Mouse (Mus musculus): ENCODE results near the gene Alkbh1. TPM values are rescaled to one million over a fixed set of nuclear protein-coding genes. Genes with fewer than 3 reads are reported as not detected.
A peak's percentile ranks its signal among the peaks of the same experiment; 100 is the strongest.

Alkbh1 gene
- polyA plus RNA-seq, 1 experiment from 2014 or later = 36.3 TPM

DNA sequence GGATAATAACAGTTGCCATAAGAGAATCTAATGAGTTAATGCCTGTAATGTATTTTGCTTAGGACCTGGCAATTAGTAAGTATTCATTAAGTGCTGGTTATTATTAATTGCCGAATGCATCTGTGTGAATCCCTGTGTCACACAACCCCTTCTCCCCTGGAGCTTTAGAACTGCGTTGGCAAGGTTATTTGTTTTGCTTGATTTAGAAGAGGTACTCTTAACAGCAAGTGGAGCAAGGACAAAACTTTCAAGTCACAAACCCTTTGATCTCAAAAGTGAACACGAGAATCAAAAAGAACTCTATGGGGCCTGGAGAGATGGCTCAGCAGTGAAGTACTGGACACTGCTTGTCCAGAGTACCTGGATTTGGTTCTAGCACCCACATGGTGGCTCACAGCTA is 54.6 kb downstream of the Alkbh1 start:
- Histone ChIP-seq H3K27ac (peak overlapping the region; percentile 74; the same call in 1 of the 2 replicates), H3K4me2 (replicated peaks) (peak overlapping the region; percentile 58), H3K9me3 (ENCODE audit: control insufficient read depth, low read length) (no peaks in the 10 kb centered on the region), H3K4me1 (replicated peaks; ENCODE audit: control insufficient read depth, insufficient read depth, low read length) (peaks cover 14% of the 10 kb centered on the region), H3K36me3 (replicated peaks; ENCODE audit: control insufficient read depth, insufficient read depth) (no peaks in the 10 kb centered on the region), H3K4me3 (replicated peaks; ENCODE audit: low read length) (peak overlapping the region; percentile 80; the same call in 1 of the 2 replicates), H3K27me3 (ENCODE audit: control insufficient read depth, insufficient read depth, low read length) (no peaks in the 10 kb centered on the region), H3K9ac (0 out of 2 replicates have a peak overlapping the region, but pooled peaks have one; percentile 58)
- no peak for DNase-seq (ENCODE audit: low spot score)
- 67% methylated on average over 3 of the region's 3 CpGs for WGBS
- no peak for ATAC-seq (ENCODE audit: low FRiP score)

DNA sequence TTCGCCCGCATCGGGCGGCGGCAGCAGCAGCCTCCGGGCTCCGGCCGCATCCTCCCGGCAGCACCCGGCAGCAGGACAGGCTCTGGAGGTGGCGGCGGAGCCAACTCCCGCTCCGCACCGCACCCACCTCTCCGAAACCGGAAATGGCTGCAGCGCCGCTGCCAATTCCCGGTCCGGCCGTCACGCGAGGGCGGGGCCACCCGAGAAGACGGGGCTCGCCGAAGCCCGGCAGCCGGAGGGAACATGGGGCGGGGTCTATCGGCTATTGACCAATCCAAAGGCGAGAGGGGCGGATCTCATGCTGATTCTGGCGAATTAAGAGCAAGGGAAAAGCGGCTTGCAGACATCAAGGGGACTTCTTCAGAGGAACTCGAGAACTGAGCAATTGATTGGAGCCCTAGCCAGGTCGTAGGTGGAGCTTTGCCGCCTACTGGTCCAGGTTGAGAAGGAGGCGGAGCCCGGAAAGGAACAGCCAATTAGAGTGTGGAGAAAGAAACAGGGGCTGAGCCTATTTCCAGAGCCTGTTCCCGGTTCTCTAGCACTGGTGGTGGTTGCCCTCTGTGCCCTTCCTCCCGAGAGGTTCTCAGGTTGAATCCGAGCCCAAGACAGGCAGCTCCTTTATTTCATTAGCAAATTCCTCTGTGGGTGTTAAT is 55.6 kb downstream of the Alkbh1 start, which contains the start of gene Sptlc2:
Gene Sptlc2 (minus strand): TSS at position 234 of the 653 bp plus-strand sequence.
- Histone ChIP-seq H3K4me3 (replicated peaks; ENCODE audit: low read length) (peak within 1 kb of the TSS; percentile 80), H3K4me2 (replicated peaks) (peak within 1 kb of the TSS; percentile 93), H3K36me3 (replicated peaks; ENCODE audit: control insufficient read depth, insufficient read depth) (no peaks in the 10 kb centered on the region), H3K9me3 (ENCODE audit: control insufficient read depth, low read length) (no peaks in the 10 kb centered on the region), H3K27ac (peak within 1 kb of the TSS; percentile 74), H3K27me3 (ENCODE audit: control insufficient read depth, insufficient read depth, low read length) (no peaks in the 10 kb centered on the region), H3K4me1 (replicated peaks; ENCODE audit: control insufficient read depth, insufficient read depth, low read length) (peaks cover 14% of the 10 kb centered on the region), H3K9ac (peak within 1 kb of the TSS; percentile 83)
- peak; percentile 98 for DNase-seq (ENCODE audit: low spot score)
- peak; percentile 99 for ATAC-seq (ENCODE audit: low FRiP score)
- WGBS = under 1% methylated on average over 45 of the region's 45 CpGs

- Histone ChIP-seq H3K27me3 (ENCODE audit: control insufficient read depth, insufficient read depth, low read length) (no peaks in the 10 kb centered on the region), H3K36me3 (replicated peaks; ENCODE audit: control insufficient read depth, insufficient read depth) (no peaks in the 10 kb centered on the region), H3K4me3 (replicated peaks; ENCODE audit: low read length) (peak overlapping the region; percentile 80), H3K27ac (peak overlapping the region; percentile 70), H3K4me2 (replicated peaks) (peak overlapping the region; percentile 93), H3K9ac (peak overlapping the region; percentile 83), H3K9me3 (ENCODE audit: control insufficient read depth, low read length) (no peaks in the 10 kb centered on the region), H3K4me1 (replicated peaks; ENCODE audit: control insufficient read depth, insufficient read depth, low read length) (peaks cover 14% of the 10 kb centered on the region)
- 2% methylated on average over 61 of the region's 65 CpGs for WGBS
- DNase-seq (ENCODE audit: low spot score) (no peak), ATAC-seq (ENCODE audit: low FRiP score) (no peak; the same call in none of the 2 replicates)
Observed at GRCm38 (mm10) chr12:87387171-87388121, 56.4 kb downstream of the Alkbh1 start.

- Histone ChIP-seq H3K27ac (no peak overlapping the region), H3K4me3 (replicated peaks; ENCODE audit: low read length) (no peak overlapping the region), H3K36me3 (replicated peaks; ENCODE audit: control insufficient read depth, insufficient read depth) (no peaks in the 10 kb centered on the region), H3K9me3 (ENCODE audit: control insufficient read depth, low read length) (no peaks in the 10 kb centered on the region), H3K4me2 (replicated peaks) (no peak overlapping the region), H3K4me1 (replicated peaks; ENCODE audit: control insufficient read depth, insufficient read depth, low read length) (peaks cover 14% of the 10 kb centered on the region), H3K9ac (no peak overlapping the region), H3K27me3 (ENCODE audit: control insufficient read depth, insufficient read depth, low read length) (no peaks in the 10 kb centered on the region)
- DNase-seq (ENCODE audit: low spot score) = no peak
- ATAC-seq (ENCODE audit: low FRiP score) = no peak
- 96% methylated on average over 3 of the region's 3 CpGs for WGBS
Observed at GRCm38 (mm10) chr12:87385051-87385450, 58.8 kb downstream of the Alkbh1 start.

DNA sequence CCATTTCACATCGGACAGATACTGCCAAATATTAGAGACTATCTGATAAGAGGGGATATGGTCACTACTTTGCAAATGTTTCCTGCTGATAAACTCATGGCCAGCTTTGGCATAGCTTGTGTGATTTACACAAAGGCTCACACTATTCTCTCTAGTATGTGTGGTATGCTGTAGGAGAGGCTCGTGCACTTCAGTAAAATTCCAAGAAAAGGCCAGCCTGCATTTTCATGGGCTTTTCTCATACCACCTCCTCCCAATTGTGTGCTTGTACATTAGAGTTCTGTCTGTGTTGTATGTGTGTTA is 62.5 kb downstream of the Alkbh1 start:
- Histone ChIP-seq H3K27ac (no peak overlapping the region), H3K27me3 (ENCODE audit: control insufficient read depth, insufficient read depth, low read length) (no peaks in the 10 kb centered on the region), H3K36me3 (replicated peaks; ENCODE audit: control insufficient read depth, insufficient read depth) (no peaks in the 10 kb centered on the region), H3K4me2 (replicated peaks) (no peak overlapping the region), H3K9ac (no peak overlapping the region), H3K4me1 (replicated peaks; ENCODE audit: control insufficient read depth, insufficient read depth, low read length) (peaks cover 4% of the 10 kb centered on the region), H3K9me3 (ENCODE audit: control insufficient read depth, low read length) (no peaks in the 10 kb centered on the region), H3K4me3 (replicated peaks; ENCODE audit: low read length) (no peak overlapping the region)
- 83% methylated on average over 2 of the region's 2 CpGs for WGBS
- no peak for ATAC-seq (ENCODE audit: low FRiP score)
- DNase-seq (ENCODE audit: low spot score) = no peak

- Histone ChIP-seq H3K36me3 (replicated peaks; ENCODE audit: control insufficient read depth, insufficient read depth) (no peaks in the 10 kb centered on the region), H3K27me3 (ENCODE audit: control insufficient read depth, insufficient read depth, low read length) (no peaks in the 10 kb centered on the region)
- 89% methylated on average over 10 of the region's 10 CpGs for WGBS
Observed at GRCm38 (mm10) chr12:87380586-87381379, 63.0 kb downstream of the Alkbh1 start.

GRCm38 (mm10) chr12:87379496-87379895 is 64.3 kb downstream of the Alkbh1 start:
- Histone ChIP-seq H3K4me2 (replicated peaks) (no peak overlapping the region), H3K27ac (no peak overlapping the region), H3K9ac (no peak overlapping the region), H3K9me3 (ENCODE audit: control insufficient read depth, low read length) (no peaks in the 10 kb centered on the region), H3K4me1 (replicated peaks; ENCODE audit: control insufficient read depth, insufficient read depth, low read length) (no peaks in the 10 kb centered on the region), H3K36me3 (replicated peaks; ENCODE audit: control insufficient read depth, insufficient read depth) (no peaks in the 10 kb centered on the region), H3K4me3 (replicated peaks; ENCODE audit: low read length) (no peak overlapping the region), H3K27me3 (ENCODE audit: control insufficient read depth, insufficient read depth, low read length) (no peaks in the 10 kb centered on the region)
- no peak for ATAC-seq (ENCODE audit: low FRiP score)
- DNase-seq (ENCODE audit: low spot score) = no peak
- 84% methylated on average over 2 of the region's 2 CpGs for WGBS

More at GRCm38 (mm10) chr12:87380586-87381379, 63.0 kb downstream of the Alkbh1 start:
- H3K4me1 ChIP-seq (replicated peaks; ENCODE audit: control insufficient read depth, insufficient read depth, low read length) = no peaks in the 10 kb centered on the region
- H3K9ac ChIP-seq = no peak overlapping the region
- H3K27ac ChIP-seq = no peak overlapping the region
- no peak overlapping the region for H3K4me2 ChIP-seq (replicated peaks)
- no peaks in the 10 kb centered on the region for H3K9me3 ChIP-seq (ENCODE audit: control insufficient read depth, low read length)
- H3K4me3 ChIP-seq (replicated peaks; ENCODE audit: low read length) = no peak overlapping the region
- no peak for ATAC-seq (ENCODE audit: low FRiP score)
- DNase-seq (ENCODE audit: low spot score) = no peak
